ENCODE assay signal across 18 mouse cellular contexts in the genomic region with DNA sequence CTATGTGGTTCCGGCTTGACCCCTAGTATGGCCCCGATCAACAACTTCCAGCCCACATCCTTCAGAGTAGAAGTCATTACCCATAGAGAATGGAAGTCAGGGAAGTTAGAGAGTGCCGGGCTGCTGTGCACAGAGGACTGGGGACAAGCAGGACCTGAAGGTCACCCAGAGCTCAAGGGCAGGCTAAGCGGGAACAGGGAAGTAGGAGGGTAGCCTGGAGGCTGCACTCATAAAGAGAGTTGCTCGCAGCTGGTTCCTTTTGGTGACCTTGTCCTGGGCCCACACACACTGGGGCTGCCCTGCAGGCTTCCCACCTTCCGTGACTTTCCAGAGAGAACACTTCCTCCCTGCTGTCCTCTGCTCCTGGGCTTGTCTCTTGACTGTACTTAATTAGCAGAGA.
"Had no signal": no experiment of that assay in that cellular context is flagged by ENCODE, and none has a peak within 500 bp of the region (broad histone marks: within the 10 kb centered on the region; RNA-seq: fewer than 3 reads in every experiment).

No protein-coding gene starts in this region.

- H3K27me3 ChIP-seq: limb, embryonic 12.5 days; limb, embryonic 15.5 days; midbrain, embryonic 13.5 days had no signal

- DNase-seq: kidney, postnatal 10 days; left cerebral cortex, postnatal 4 days; liver, postnatal 0 days; lung, embryonic 14.5 days; right cerebral cortex, adult 18-20 months; right cerebral cortex, postnatal 14 days; right cerebral cortex, postnatal 4 days; thymus, adult 2 months; thymus, postnatal 14 days; thymus, postnatal 4 days had no signal

- H3K36me3 ChIP-seq: limb, embryonic 12.5 days; limb, embryonic 15.5 days; midbrain, embryonic 13.5 days had no signal

- ATAC-seq: liver, postnatal 0 days; lung, postnatal 0 days; midbrain, embryonic 13.5 days had no signal

- H3K9ac ChIP-seq: limb, embryonic 12.5 days; limb, embryonic 15.5 days; liver, embryonic 14.5 days; liver, postnatal 0 days; lung, embryonic 14.5 days; midbrain, embryonic 13.5 days had no signal

- H3K4me3 ChIP-seq: limb, embryonic 12.5 days; limb, embryonic 15.5 days; midbrain, embryonic 13.5 days had no signal

- H3K4me1 ChIP-seq: limb, embryonic 12.5 days; limb, embryonic 15.5 days; midbrain, embryonic 13.5 days had no signal

- H3K9me3 ChIP-seq: limb, embryonic 12.5 days; limb, embryonic 15.5 days; midbrain, embryonic 13.5 days had no signal

- H3K27ac ChIP-seq: limb, embryonic 12.5 days; limb, embryonic 15.5 days; liver, embryonic 14.5 days; macrophage; midbrain, embryonic 13.5 days; stomach, postnatal 0 days had no signal

- H3K4me2 ChIP-seq: limb, embryonic 12.5 days; limb, embryonic 15.5 days; liver, embryonic 11.5 days; lung, embryonic 14.5 days; midbrain, embryonic 13.5 days had no signal
